Mouse (Mus musculus) left cerebral cortex, adult 8-10 months (tissue): ENCODE data around the gene Nxpe4. TPM values are rescaled to one million over a fixed set of nuclear protein-coding genes. Genes with fewer than 3 reads are reported as not detected.
"Not testable (repeated sequence)": the region's sequence is repeated elsewhere in the genome, so short reads cannot be mapped to it uniquely, and the experiment has no call there.

ENCODE experiments used
- DNase-seq, 2 experiments: peaks; one replicate each; pipeline ENCODE4 v3.0.0; 2022; ENCODE audit warnings: low spot score in 2 of 2
- total RNA-seq, 4 experiments: library from RNA; stranded (reverse); gene quantifications; 2 replicates each; pipeline ENCODE4 v1.2.4; 2022

Gene Nxpe4
- total RNA-seq, 4 experiments from 2014 or later: 10.9 to 12.9 (median 11.6) TPM

DNA sequence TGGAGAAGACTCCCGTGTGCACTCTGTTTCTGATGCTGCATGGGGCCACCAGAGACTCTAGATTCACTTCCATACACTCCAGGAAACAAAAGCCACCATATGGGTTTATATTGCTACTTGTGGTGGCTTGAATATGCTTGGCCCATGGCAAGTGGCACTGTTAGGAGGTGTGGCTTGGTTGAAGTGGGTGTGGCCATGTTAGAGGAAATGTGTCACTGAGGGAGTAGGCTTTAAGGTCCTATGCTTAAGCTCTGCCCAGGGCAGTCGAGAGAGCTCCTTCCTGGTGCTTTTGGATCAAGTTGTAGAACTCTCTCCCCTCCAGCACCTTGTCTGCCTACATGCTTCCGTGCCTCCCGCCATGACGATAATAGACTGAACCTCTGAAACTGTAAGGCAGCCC is 77.6 kb downstream of the Nxpe4 start:
- DNase-seq: no peak

DNA sequence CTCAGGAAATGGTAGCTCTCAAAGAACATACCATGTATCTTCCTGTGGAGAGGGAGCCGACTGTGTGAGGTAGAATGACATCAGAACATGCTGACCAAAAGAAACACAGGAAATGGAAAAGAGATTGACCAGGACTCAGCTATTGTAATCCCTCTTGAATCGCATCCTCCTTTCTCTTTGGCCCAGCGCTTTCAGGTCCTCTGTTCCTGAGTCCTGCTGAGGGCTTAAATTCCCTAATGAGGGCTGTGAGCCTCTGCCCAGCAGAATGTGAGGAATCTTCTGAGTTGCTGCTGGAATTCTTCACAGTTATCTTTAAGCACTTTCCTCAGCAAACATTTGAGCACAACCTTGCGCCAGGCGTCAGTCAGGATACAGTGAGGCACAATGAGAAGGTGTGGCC is 78.6 kb downstream of the Nxpe4 start:
- no peak for DNase-seq

DNA sequence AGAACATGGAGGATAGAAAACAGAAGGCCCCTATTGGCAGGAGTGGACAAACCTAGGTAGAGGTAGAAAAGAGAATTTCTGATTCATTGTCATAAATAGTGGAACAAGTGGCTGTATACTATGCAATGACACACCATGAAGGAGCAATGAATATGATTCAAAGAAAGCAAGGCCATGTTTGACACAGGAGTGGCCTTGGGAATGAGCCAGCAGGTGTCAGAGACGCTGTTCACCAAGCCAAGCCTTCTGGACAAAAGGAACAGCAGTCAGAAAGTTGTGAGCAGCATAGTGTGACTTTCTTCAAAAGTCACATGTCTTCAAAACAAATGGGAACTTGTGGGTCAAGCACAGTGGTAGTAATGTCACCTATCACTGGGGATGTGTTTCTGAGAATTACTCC is 80.0 kb downstream of the Nxpe4 start:
- no peak for DNase-seq

DNA sequence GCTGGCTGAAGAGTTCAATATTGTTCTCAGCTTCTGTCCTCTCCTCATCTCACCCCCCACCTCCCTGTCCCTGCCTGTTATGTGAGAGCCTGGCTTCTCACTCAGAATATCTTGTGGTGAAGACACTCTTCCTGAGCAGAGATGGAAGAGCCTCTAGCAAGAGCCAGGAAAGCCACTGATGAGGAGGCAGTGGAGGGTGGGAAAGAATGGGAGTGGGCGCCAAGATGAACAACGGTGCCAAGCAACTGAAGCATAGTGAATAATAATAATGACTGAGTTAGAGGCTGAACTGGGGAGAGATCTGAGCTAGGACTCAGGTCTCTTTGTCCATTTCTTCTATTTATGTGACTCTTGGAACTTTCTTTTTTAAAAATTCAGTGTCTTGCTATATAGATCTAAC is 80.9 kb downstream of the Nxpe4 start:
- DNase-seq: no peak

DNA sequence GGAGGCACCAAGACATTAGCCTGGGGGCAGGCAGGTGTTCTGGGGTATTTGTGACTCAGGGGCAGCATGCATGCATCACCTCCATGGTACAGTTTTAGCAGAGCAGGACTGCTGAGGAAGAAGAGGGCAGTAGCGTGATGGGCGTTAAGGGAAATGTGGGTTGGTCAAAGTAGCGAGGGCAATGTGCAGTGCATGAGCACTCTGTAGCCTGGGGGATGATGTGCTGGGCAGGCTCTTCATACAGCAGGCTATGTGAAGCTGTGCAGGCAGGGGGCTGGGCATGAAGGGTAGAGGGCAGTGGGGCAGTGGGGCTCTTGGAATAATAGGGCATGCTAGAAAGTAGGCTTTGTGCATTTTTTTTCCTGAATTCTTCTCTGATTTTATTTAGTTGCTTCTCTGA is 82.4 kb downstream of the Nxpe4 start:
- no peak for DNase-seq

DNA sequence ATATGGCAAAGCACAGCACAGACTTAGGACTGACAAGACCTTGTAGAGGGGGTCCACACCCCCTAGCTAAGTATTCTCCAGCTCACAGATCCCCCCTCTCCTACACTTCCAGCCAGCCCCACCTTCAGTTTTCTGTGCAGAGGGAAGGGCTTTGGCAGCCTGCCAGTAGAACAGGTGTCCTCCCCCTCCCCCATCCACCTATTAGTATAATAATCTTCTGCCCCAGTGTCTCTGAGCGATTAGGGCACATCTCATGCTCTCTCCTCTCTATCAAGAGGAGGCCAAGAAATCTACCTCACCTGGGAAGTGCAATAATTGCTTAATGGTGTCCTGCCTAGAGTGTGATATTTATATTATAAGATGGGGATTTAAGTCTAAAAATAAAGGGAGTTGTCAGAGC is 83.7 kb downstream of the Nxpe4 start:
- DNase-seq: no peak

DNA sequence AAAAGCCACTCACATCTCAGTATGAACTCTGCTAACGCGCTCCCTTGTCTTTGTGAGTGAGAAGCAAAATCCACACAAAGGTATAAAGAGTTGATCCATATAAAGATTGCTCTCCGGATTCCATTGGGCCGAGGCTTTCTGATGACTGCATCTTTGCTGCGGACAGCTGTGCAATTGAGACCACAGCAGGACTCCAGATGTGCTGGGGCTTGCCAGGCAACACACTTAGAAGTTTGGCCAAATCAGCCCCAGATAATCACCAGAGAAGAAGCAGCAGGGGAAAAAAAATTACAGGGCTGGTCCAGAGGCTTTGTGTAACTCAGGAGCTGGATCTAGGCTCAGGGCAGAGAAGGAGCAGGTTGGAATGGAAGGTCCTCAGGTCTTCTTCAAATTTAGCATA is 85.5 kb downstream of the Nxpe4 start:
- DNase-seq: no peak

DNA sequence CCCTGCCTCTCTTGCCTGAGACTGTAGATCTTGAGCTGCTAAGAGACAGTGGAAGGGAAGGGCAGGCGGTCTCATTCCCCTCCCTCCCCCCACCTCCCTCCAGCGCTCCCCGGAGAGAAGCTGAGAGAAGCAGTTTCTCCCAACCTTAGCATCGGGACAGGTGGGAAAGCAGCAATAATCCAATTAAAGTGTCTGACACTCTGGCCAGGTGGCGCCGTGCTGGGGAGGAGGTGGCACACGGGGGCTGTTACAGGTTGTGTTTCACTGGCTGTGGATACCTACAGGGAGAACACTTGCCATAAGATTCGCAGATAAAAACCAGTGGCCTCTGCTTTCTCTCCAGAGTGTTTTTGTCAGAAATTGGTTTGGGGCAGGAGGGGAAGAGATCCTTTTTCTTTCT is 90.4 kb downstream of the Nxpe4 start:
- no peak for DNase-seq

DNA sequence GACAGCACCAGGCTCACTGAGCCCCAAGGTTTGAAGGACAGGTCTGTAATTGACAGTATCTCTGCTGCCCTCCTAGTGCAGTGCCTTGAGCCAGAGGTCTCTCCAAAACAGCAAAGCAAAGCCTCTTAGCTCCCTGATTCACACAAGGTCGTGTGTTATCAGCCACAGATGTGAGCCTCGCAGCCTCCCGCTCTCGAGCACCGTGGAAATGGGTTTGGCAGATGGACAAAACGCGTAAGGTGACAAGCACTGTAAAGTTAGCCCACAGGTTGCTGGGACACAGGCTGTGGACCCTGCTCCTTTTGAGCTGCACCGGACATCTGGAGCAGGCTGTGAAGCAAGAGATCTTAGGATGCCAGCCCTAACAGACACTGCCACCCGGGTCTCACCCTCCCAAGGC is 95.2 kb downstream of the Nxpe4 start:
- no peak for DNase-seq

DNA sequence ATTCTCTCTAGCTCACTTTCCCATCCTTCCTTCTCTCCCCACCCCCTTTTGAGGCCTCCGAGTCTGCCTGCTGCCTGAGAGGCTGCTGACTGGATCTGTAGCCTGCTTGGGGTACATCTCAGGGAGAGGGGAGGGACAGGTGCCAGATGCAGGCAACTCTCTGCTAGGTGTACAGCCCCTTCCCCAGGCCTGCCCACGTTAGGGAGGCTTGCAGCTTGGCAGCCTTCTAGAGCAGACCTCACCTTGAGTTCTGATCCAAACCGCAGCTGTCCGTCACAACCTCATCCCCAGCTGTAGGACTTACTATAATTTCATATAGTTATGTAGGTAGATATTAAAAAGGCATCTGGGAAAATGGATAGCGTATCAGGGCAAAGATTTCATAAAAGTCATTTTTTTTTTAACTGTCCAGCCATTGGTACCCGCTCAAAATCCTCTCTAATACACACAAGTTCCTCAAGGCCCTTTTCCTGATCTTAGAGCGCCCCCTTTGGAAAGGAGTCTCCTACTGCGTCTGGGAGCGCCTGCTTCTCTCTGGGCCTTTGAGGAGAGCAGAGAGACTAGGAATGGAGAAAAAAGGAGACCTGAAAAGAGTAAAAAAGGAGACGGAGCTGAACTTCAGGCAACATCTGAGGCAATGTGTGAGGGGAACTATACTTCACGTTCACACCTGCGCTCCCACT is 96.1 kb downstream of the Nxpe4 start:
- DNase-seq: peak in 1 of 2 experiments; percentile 37

DNA sequence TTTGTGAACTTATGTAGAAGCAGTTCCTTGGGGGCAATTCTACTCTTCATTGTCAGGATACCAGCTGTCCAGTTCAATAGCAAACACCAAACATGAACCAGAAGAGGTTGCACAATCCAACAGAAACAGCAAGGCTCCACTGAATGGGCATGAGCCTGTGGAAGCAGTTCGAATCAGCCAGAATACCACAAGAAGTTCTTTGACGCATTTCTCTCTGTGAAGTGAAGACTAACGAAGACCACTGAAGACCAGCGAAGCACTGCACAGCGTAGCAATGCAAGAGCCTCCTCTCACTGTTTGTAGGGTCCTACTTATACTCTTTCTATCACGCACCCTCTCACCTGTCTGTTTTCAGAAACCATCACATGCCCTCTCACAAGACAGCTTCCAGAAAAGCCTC is 102.8 kb downstream of the Nxpe4 start:
- DNase-seq: no peak

DNA sequence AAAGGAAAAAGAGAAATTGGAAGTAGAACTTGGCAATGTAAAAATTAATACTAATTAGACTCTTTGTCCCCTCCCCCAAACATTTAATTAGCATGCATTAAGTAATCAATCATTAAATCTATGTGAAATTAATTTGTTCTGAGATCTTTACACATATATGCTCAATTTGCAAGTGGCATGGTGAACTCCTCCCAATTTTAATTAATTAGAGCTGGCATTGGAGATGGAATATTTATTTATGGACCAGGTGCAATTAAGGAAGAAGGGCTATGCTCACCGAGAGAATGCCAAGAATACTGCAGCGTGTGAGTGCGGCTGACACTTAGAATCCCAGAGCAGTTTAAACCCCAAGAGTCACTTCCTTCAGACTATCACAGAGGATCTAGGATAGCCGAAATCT is 103.7 kb downstream of the Nxpe4 start:
- DNase-seq: no peak

DNA sequence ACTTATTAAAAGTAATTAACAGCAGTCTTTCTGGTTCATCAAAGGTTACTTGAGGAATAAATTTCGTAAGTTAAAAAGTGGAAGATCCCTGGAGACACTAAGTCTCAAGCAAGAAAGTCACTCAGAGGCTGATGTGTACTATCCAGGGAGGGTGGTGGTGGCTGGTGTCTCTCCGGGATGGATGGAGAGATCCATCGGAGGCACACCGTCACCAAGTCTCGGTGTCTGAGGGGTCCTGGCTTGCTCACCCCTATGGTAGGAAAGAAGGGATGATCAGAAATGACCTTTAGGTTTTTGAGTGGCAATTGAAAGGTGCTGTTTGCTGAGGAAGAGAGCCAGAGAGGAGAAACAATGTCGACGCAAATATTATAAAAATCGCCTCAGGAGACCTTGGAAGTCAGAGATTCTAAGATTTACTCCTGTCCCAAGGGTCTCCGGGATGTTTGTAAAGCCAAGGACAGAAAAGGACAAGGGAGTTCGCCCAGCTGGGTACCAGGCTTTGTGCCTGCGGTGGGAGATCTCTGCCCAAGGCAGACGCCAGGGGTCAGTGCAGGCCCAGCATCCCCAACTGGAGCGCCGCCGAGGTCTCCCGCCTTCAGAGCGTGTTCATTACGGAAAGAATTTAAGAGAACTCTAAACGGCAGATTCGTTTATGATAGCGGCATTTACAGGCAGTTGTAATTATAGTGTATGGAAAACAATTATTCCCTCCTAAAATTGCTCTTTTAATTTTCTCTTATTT is 104.6 kb downstream of the Nxpe4 start:
- DNase-seq: peak in 1 of 2 experiments; percentile 57

DNA sequence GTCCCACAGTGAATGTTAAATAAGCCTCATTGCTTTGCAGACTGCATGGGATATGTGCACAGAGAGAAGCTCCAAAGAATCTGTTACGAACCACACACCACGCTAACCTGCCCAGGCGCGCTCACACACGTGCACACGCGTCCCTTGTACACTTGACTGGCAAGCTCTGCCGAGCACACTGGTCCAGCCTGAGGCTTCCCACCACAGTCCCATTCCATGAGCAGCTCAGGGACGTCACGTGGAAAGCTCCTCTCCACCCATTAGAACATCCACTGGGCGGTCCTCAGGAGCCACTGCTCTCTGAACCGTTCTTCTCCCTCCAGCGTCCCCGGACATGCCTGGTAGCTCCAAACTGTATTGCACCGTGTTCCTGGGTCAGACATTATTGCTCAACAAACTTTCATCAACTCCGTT is 105.2 kb downstream of the Nxpe4 start:
- DNase-seq: peak in 1 of 2 experiments; percentile 21

DNA sequence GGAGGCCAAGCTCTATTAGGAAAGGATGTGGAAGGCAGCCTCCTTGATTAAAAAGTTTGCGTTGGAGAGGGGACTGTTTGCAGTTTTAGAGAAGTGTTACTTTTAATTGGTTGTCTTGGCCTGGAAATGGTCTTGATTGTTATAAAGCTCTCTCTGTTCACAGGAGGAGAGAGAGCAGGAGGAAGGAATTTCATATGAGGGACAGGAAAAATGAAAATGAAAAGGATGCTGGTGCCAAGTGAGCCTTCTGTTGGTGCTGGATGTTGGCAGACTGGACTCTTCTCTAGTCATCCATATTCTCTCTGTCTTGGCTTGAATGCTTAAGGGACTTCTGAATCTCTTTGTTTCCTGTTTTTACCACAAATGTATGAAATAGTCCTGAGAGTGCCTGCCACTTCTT is 106.1 kb downstream of the Nxpe4 start:
- DNase-seq: no peak

DNA sequence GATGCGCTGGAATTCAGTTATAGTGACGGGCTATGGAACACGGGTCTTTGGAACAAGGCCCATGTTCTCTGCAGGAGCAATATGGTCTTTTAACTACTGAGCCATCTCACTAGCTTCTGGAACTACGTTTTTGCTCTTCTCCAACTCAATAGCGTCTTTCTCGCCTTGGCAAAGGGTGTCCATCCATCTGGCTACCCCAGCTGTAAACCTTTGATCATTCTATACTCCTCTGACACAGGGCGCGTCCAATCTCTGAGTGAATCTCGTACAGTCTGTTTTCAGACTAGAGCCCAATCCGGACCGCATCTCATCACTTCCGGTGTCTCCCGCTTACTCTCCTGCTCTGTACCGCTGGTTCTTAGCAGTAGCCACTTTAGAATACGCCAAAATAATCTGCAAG is 115.0 kb downstream of the Nxpe4 start:
- no peak for DNase-seq

DNA sequence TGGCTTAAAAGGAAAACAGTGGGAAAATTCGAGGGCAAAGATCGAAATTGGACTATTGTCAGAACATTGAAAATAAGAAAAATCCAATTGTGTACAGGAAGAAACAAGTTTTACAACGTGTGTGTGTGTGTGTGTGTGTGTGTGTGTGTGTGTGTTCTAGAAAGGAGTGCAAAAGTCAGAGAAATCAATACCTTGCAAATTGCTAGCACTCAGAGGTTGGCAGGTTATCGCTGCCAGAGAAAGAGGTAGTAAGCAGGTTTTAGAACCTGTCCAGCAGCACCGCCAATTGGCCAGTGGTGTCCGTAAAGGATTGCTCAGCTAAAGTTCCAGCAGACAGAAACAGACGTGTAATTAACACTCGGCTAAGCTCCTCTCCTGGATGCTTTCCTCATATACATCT is 122.4 kb downstream of the Nxpe4 start:
- DNase-seq: no peak

DNA sequence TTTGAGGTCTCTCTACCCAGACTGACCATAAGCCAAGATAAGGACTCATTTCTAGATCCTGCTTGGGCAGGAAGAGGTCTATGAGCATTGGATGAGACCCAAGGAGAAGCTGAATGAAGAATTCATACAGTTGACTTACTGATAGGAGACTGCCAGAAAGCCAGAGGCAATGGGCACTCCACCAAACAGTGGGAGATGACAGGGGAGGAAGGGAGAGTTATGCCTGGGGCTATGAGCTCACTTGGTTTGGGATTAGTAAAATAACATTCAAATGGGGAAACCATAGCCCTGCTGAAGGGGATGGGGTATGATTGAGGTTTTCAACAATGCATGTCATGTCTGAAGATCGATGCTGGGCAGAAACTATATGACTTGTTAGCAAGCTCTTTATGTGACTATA is 128.5 kb downstream of the Nxpe4 start:
- DNase-seq: no peak

DNA sequence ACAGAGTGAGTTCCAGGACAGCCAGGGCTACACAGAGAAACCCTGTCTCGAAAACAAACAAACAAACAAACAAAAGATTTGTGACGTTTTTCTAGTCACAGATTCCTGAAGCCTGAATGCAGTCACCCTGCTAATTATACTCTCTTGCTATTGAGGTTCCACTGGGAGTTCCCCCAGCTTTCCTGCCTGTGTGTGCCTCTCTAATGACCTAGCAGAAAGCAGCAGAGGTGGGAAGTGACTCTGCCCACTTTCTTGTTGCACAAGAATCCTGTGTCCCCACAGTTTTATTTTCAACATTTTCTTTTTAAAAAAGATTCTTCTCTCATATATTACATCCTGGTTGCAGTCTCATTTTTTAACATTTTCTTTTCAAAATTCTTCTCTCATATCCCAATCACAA is 132.9 kb downstream of the Nxpe4 start:
- no peak for DNase-seq

DNA sequence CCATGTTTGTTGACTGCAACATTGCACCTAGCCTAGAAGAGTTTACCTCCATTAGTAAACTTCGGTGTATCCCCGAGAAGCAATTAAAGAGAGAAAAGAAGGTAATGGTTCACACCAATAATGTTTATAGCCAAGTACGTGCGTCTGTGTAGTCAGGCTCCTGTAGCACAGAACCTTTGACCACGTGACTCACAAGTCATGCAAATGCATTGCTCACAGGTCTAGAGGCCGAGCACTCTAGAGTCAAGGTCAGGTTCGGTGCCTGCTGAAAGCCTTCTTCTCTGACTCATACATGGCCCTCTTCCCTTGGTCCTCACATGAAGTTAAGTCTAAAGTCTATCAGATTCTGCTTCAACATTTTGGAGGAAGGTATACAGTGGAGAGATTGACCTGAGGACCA is 137.2 kb downstream of the Nxpe4 start:
- DNase-seq: no peak

DNA sequence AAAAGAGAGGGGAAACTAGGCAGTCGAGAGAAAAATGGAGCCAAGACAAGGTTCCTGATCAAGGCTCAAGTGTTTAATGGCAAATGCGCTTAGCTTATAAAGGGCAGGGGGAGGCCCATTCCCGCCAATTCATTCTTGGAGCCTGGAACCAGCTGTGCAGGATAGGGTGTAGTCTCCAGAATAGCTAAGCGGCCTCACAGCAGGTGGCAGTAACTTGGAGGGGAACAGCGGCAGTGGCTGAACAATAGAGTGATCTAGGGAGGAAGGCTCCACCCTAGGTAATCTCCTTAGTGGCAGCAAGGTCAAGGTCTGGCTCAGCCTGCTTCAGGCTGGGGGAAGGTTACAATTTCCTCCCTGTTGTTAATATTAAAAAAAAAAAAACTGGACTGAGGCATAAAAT is 141.7 kb downstream of the Nxpe4 start:
- not testable (repeated sequence) for DNase-seq

DNA sequence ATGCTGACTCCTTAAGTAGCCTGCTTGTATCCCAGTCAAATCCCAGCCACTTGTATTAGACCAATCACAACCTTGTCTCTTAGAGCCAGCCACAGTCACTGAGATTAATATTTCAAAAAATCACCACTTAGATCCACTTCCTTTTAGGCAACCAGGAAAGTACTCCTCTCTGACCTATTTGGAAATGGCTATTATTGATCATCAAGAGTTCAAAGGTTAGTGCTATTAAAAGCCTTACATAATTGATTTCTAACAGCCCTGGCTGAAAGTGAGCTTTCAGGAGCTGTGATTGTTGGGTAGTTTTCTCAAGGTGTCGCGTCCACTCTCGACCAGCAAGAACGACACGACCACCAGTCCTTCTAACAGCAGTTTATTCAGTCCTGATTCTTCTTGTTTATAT is 149.4 kb downstream of the Nxpe4 start:
- DNase-seq: no peak

DNA sequence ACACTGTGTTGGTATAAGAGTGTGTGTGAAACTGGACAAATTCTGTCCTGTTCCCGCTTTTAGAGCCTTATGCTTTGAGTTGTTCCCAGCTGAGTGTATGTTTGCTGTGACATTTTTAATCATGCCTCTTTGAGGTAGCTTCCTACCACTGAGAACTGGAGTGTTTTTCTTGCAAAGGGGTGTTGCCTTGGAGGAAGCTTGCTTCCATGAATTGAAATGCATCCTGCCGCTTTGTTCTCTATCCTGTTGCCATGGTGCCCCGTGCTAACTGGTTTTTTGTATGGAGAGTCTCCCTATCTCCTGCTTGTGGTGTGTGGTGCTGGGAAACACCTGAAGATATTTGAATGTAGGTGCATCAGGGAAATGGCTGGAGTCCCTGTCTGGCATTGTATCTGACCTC is 152.4 kb downstream of the Nxpe4 start:
- peak in 1 of 2 experiments; percentile 15 for DNase-seq
